Mouse (Mus musculus): ENCODE results near the gene Nop16. TPM values are rescaled to one million over a fixed set of nuclear protein-coding genes. Genes with fewer than 3 reads are reported as not detected.

Gene Nop16
- polyA plus RNA-seq, 1 experiment, result 10.7 TPM

DNA sequence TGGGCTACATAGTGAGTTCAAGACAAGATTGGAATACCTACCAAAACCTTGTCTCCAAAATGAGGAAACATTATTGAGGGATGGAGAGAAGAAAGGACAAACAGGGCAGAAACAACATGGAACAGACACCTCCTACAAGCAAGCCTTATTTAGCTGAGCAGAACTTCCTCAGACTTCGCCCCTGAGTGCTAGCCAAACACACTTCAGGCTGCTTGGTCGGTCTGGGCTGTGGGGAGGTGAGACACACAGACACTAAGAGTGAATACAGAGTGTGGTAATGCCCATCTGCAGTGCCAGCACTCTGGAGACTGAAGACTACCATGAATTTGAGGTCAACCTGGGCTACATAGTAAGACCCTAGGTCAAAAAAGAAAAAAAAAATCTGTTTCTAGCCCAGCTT, 30.2 kb downstream of the Nop16 start:
- Histone ChIP-seq H3K36me3 (ENCODE audit: control insufficient read depth, insufficient read depth, low read length) (peaks cover 7% of the 10 kb centered on the region), H3K27me3 (ENCODE audit: control insufficient read depth, insufficient read depth, low read length) (no peaks in the 10 kb centered on the region), H3K4me3 (ENCODE audit: control insufficient read depth, low read depth, low read length) (no peak overlapping the region), H3K4me1 (ENCODE audit: control insufficient read depth, insufficient read depth, low read length) (no peaks in the 10 kb centered on the region), H3K27ac (ENCODE audit: control insufficient read depth, insufficient read depth, low read depth, low read length) (no peak overlapping the region)
- TF ChIP-seq CTCF (IDR thresholded peaks at IDR 0.05; ENCODE audit: control insufficient read depth, insufficient read depth, insufficient replicate concordance, low read depth, low read length) (no peak), POLR2A (IDR thresholded peaks at IDR 0.05; ENCODE audit: control insufficient read depth, low read depth, low read length) (no peak)

DNA sequence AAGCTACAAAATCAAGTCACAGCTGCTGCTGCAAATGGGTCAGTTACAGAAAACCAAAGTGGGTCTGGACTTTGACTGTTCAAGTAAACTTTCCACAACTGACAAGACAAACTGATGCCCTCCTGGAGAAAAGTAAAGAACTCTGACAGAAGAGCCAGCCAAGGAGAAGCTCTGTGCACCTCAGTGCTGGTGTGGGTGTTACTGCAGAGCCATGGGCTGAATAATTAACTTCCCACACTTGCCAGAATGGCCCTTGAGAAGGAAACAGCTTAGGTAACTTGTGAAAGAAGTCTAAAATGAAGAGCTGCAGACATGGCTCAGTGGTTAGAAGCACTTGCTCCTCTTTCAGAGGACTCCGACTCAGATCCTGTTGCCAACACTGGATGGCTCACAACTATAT, 32.2 kb downstream of the Nop16 start:
- H3K4me1 ChIP-seq (ENCODE audit: control insufficient read depth, insufficient read depth, low read length), result no peaks in the 10 kb centered on the region
- no peak for TF ChIP-seq POLR2A (IDR thresholded peaks at IDR 0.05; ENCODE audit: control insufficient read depth, low read depth, low read length)
- no peak for TF ChIP-seq CTCF (IDR thresholded peaks at IDR 0.05; ENCODE audit: control insufficient read depth, insufficient read depth, insufficient replicate concordance, low read depth, low read length)
- no peak overlapping the region for H3K4me3 ChIP-seq (ENCODE audit: control insufficient read depth, low read depth, low read length)
- peaks cover 5% of the 10 kb centered on the region for H3K36me3 ChIP-seq (ENCODE audit: control insufficient read depth, insufficient read depth, low read length)
- H3K27me3 ChIP-seq (ENCODE audit: control insufficient read depth, insufficient read depth, low read length), result no peaks in the 10 kb centered on the region
- H3K27ac ChIP-seq (ENCODE audit: control insufficient read depth, insufficient read depth, low read depth, low read length), result no peak overlapping the region

DNA sequence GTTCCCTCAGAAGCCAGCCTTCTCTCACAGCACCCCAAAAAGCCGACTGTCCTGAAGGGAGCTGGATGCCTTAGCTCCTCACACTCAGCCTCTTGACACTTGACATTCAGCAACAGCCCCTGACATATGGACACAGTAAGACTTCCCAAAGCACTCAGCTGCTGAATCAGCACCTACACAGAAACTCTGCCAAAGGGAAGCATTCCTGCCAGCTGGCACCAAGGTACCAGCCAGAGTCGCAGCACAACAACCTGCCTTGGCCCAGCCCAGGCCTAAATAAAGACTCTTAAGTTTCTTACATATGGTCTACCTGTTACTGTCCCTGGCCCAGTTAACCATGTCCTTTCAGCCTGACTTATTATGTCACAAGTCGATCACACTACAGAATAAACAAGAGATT, 33.1 kb downstream of the Nop16 start:
- H3K27me3 ChIP-seq (ENCODE audit: control insufficient read depth, insufficient read depth, low read length), result no peaks in the 10 kb centered on the region
- no peak overlapping the region for H3K27ac ChIP-seq (ENCODE audit: control insufficient read depth, insufficient read depth, low read depth, low read length)
- TF ChIP-seq POLR2A (IDR thresholded peaks at IDR 0.05; ENCODE audit: control insufficient read depth, low read depth, low read length), result no peak
- no peak for TF ChIP-seq CTCF (IDR thresholded peaks at IDR 0.05; ENCODE audit: control insufficient read depth, insufficient read depth, insufficient replicate concordance, low read depth, low read length)
- no peak overlapping the region for H3K4me3 ChIP-seq (ENCODE audit: control insufficient read depth, low read depth, low read length)
- H3K36me3 ChIP-seq (ENCODE audit: control insufficient read depth, insufficient read depth, low read length), result peaks cover 5% of the 10 kb centered on the region
- no peaks in the 10 kb centered on the region for H3K4me1 ChIP-seq (ENCODE audit: control insufficient read depth, insufficient read depth, low read length)

DNA sequence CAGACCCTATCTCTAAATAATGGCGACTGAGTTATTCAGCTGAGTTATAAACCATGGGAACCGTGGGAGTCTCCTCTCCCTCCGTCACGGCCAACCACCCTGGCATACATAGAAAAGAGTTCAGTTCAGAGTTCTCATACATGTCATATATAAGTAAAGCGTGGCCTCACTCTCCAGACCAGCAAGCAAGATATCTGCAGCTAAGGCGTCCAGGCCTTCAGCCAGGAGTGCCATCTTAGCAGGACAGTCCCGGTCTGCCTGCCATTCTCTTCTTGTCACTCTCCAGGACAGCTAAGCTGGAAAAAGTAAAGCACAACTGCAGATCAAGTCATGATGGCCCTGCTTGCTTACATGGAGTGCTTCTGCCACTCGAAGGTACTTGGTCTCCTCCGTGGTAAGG, 33.7 kb downstream of the Nop16 start:
- no peak for TF ChIP-seq POLR2A (IDR thresholded peaks at IDR 0.05; ENCODE audit: control insufficient read depth, low read depth, low read length)
- no peak overlapping the region for H3K4me3 ChIP-seq (ENCODE audit: control insufficient read depth, low read depth, low read length)
- peaks cover 5% of the 10 kb centered on the region for H3K36me3 ChIP-seq (ENCODE audit: control insufficient read depth, insufficient read depth, low read length)
- H3K4me1 ChIP-seq (ENCODE audit: control insufficient read depth, insufficient read depth, low read length), result no peaks in the 10 kb centered on the region
- no peaks in the 10 kb centered on the region for H3K27me3 ChIP-seq (ENCODE audit: control insufficient read depth, insufficient read depth, low read length)
- no peak overlapping the region for H3K27ac ChIP-seq (ENCODE audit: control insufficient read depth, insufficient read depth, low read depth, low read length)

DNA sequence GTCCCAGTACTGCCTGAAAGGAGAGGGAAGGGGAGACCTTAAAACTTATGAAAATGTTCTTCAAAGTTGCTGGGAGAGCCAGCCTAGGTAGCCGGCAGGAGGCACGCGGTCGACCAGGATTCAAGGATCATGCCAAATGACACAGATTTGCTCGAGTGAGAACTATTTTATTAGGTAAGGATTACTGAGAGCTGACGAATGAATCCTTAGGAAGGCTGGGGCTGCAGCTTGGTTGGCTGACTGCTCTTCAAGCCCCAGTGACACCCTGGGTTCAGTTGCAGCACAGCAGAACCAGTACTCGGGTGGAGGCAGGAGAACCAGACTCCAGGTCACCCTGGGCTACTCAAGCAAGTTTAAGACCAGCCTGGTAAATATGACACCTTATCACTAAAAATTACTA, 41.9 kb downstream of the Nop16 start:
- peaks cover 1% of the 10 kb centered on the region; the same call in 1 of the 2 replicates for H3K36me3 ChIP-seq (ENCODE audit: control insufficient read depth, insufficient read depth, low read length)
- H3K27ac ChIP-seq (ENCODE audit: control insufficient read depth, insufficient read depth, low read depth, low read length), result no peak overlapping the region
- TF ChIP-seq CTCF (IDR thresholded peaks at IDR 0.05; ENCODE audit: control insufficient read depth, insufficient read depth, insufficient replicate concordance, low read depth, low read length) (no peak), POLR2A (IDR thresholded peaks at IDR 0.05; ENCODE audit: control insufficient read depth, low read depth, low read length) (no peak)
- no peaks in the 10 kb centered on the region for H3K4me1 ChIP-seq (ENCODE audit: control insufficient read depth, insufficient read depth, low read length)
- no peaks in the 10 kb centered on the region for H3K27me3 ChIP-seq (ENCODE audit: control insufficient read depth, insufficient read depth, low read length)
- no peak overlapping the region for H3K4me3 ChIP-seq (ENCODE audit: control insufficient read depth, low read depth, low read length)

Other genes starting within 250 kb of the Nop16 start
- gene Cplx2, start 218.7 kb downstream of the Nop16 start, polyA plus RNA-seq (2012; rRNA removed), result 0.23 and 0.31 TPM in 2 replicates
- 14.0 and 15.7 TPM in 2 replicates for gene Thoc3, start 121.2 kb downstream of the Nop16 start, polyA plus RNA-seq (2012; rRNA removed)
- 22.5 and 23.3 TPM in 2 replicates for gene Simc1, start 86.3 kb downstream of the Nop16 start, polyA plus RNA-seq (2012; rRNA removed)
- gene 4833439L19Rik, start 24.7 kb downstream of the Nop16 start, polyA plus RNA-seq (2012; rRNA removed), result 59.8 and 60.8 TPM in 2 replicates
- 1.8 and 2.3 TPM in 2 replicates for gene Arl10, start 15.1 kb downstream of the Nop16 start, polyA plus RNA-seq (2012; rRNA removed)
- 87.3 and 112 TPM in 2 replicates for gene Higd2a, start 117 bp upstream of the Nop16 start, polyA plus RNA-seq (2012; rRNA removed)
- 12.5 and 12.7 TPM in 2 replicates for gene Cltb, start 21.3 kb upstream of the Nop16 start, polyA plus RNA-seq (2012; rRNA removed)
- gene Faf2, start 31.7 kb upstream of the Nop16 start, polyA plus RNA-seq (2012; rRNA removed), result 23.6 and 31.8 TPM in 2 replicates
- gene Rnf44, start 103.8 kb upstream of the Nop16 start, polyA plus RNA-seq (2012; rRNA removed), result 418 and 439 TPM in 2 replicates
- gene Cdhr2, start 111.4 kb upstream of the Nop16 start, polyA plus RNA-seq (2012; rRNA removed), result 1.1 and 1.5 TPM in 2 replicates
- gene Gprin1, start 159.8 kb upstream of the Nop16 start, polyA plus RNA-seq (2012; rRNA removed), result 0.02 and 0.06 TPM in 2 replicates
- 1.2 and 2.0 TPM in 2 replicates for gene Sncb, start 176.5 kb upstream of the Nop16 start, polyA plus RNA-seq (2012; rRNA removed)
- 0.43 and 0.51 TPM in 2 replicates for gene Eif4e1b, start 193.9 kb upstream of the Nop16 start, polyA plus RNA-seq (2012; rRNA removed)
- 12.4 and 14.3 TPM in 2 replicates for gene Tspan17, start 199.3 kb upstream of the Nop16 start, polyA plus RNA-seq (2012; rRNA removed)

Measured in testis, adult 2 months (tissue).